Mouse (Mus musculus): Measurements from ENCODE around the gene Tmem52. TPM values are rescaled to one million over a fixed set of nuclear protein-coding genes. Genes with fewer than 3 reads are reported as not detected.

The Tmem52 gene
- total and polyA plus RNA-seq, 2 experiments from 2014 or later: 0.12 TPM; not detected in 1

GRCm38 (mm10) chr4:155458575-155458974, 10.3 kb upstream of the Tmem52 start:
- H3K9me3 ChIP-seq (replicated peaks; ENCODE audit: control insufficient read depth, low read length): no peaks in the 10 kb centered on the region
- H3K4me1 ChIP-seq (ENCODE audit: control insufficient read depth, insufficient read depth): no peaks in the 10 kb centered on the region
- no peak overlapping the region for H3K4me2 ChIP-seq (ENCODE audit: low read depth, low read length)
- no peak for TF ChIP-seq EP300 (IDR thresholded peaks at IDR 0.05; ENCODE audit: low read depth)
- no peak for TF ChIP-seq CTCF (IDR thresholded peaks at IDR 0.05; ENCODE audit: low read depth)
- H3K36me3 ChIP-seq (replicated peaks; ENCODE audit: control insufficient read depth, insufficient read depth, low read length): no peaks in the 10 kb centered on the region
- no peak overlapping the region for H3K27ac ChIP-seq (ENCODE audit: low read depth)
- ATAC-seq (ENCODE audit: insufficient read depth, low read depth) (no peak), DNase-seq (ENCODE audit: low spot score) (no peak)
- 69% methylated on average over 5 of the region's 5 CpGs for WGBS
- H3K27me3 ChIP-seq (ENCODE audit: control insufficient read depth, insufficient read depth, low read length): no peaks in the 10 kb centered on the region
- no peak overlapping the region for H3K9ac ChIP-seq (replicated peaks; ENCODE audit: low read depth, low read length)
- H3K4me3 ChIP-seq (ENCODE audit: low read depth, low read length): no peak overlapping the region

GRCm38 (mm10) chr4:155463050-155463449, 5.9 kb upstream of the Tmem52 start:
- H3K27ac ChIP-seq (ENCODE audit: low read depth): no peak overlapping the region
- no peaks in the 10 kb centered on the region for H3K4me1 ChIP-seq (ENCODE audit: control insufficient read depth, insufficient read depth)
- DNase-seq (ENCODE audit: low spot score) (no peak), ATAC-seq (ENCODE audit: insufficient read depth, low read depth) (no peak)
- H3K9me3 ChIP-seq (replicated peaks; ENCODE audit: control insufficient read depth, low read length): no peaks in the 10 kb centered on the region
- H3K9ac ChIP-seq (replicated peaks; ENCODE audit: low read depth, low read length): no peak overlapping the region
- 66% methylated on average over 13 of the region's 13 CpGs for WGBS
- H3K27me3 ChIP-seq (ENCODE audit: control insufficient read depth, insufficient read depth, low read length): 0 out of 2 replicates have a peak, but pooled peaks cover 3% of the 10 kb centered on the region
- H3K36me3 ChIP-seq (replicated peaks; ENCODE audit: control insufficient read depth, insufficient read depth, low read length): no peaks in the 10 kb centered on the region
- no peak overlapping the region for H3K4me3 ChIP-seq (ENCODE audit: low read depth, low read length)
- TF ChIP-seq EP300 (IDR thresholded peaks at IDR 0.05; ENCODE audit: low read depth): no peak
- no peak for TF ChIP-seq CTCF (IDR thresholded peaks at IDR 0.05; ENCODE audit: low read depth)
- no peak overlapping the region for H3K4me2 ChIP-seq (ENCODE audit: low read depth, low read length)

- TF ChIP-seq CTCF (IDR thresholded peaks at IDR 0.05; ENCODE audit: low read depth): no peak
- TF ChIP-seq EP300 (IDR thresholded peaks at IDR 0.05; ENCODE audit: low read depth): no peak
- H3K4me1 ChIP-seq (ENCODE audit: control insufficient read depth, insufficient read depth): no peaks in the 10 kb centered on the region
- ATAC-seq (ENCODE audit: insufficient read depth, low read depth) (no peak), DNase-seq (ENCODE audit: low spot score) (no peak)
- no peak overlapping the region for H3K27ac ChIP-seq (ENCODE audit: low read depth)
- no peak overlapping the region for H3K4me3 ChIP-seq (ENCODE audit: low read depth, low read length)
- no peaks in the 10 kb centered on the region for H3K9me3 ChIP-seq (replicated peaks; ENCODE audit: control insufficient read depth, low read length)
- no peak overlapping the region for H3K9ac ChIP-seq (replicated peaks; ENCODE audit: low read depth, low read length)
- H3K36me3 ChIP-seq (replicated peaks; ENCODE audit: control insufficient read depth, insufficient read depth, low read length): no peaks in the 10 kb centered on the region
- H3K4me2 ChIP-seq (ENCODE audit: low read depth, low read length): no peak overlapping the region
- 77% methylated on average over 6 of the region's 6 CpGs for WGBS
- 0 out of 2 replicates have a peak, but pooled peaks cover 3% of the 10 kb centered on the region for H3K27me3 ChIP-seq (ENCODE audit: control insufficient read depth, insufficient read depth, low read length)
Observed at GRCm38 (mm10) chr4:155463611-155464010, 5.3 kb upstream of the Tmem52 start.

GRCm38 (mm10) chr4:155464061-155464460, 4.9 kb upstream of the Tmem52 start:
- peaks cover 3% of the 10 kb centered on the region; the same call in 1 of the 2 replicates for H3K4me1 ChIP-seq (ENCODE audit: control insufficient read depth, insufficient read depth)
- ATAC-seq (ENCODE audit: insufficient read depth, low read depth) (no peak), DNase-seq (ENCODE audit: low spot score) (no peak)
- no peak overlapping the region for H3K9ac ChIP-seq (replicated peaks; ENCODE audit: low read depth, low read length)
- H3K4me2 ChIP-seq (ENCODE audit: low read depth, low read length): no peak overlapping the region
- WGBS: 82% methylated on average over 4 of the region's 4 CpGs
- H3K4me3 ChIP-seq (ENCODE audit: low read depth, low read length): no peak overlapping the region
- no peaks in the 10 kb centered on the region for H3K36me3 ChIP-seq (replicated peaks; ENCODE audit: control insufficient read depth, insufficient read depth, low read length)
- no peak for TF ChIP-seq EP300 (IDR thresholded peaks at IDR 0.05; ENCODE audit: low read depth)
- TF ChIP-seq CTCF (IDR thresholded peaks at IDR 0.05; ENCODE audit: low read depth): no peak
- peaks cover 4% of the 10 kb centered on the region; the same call in 1 of the 2 replicates for H3K27me3 ChIP-seq (ENCODE audit: control insufficient read depth, insufficient read depth, low read length)
- H3K27ac ChIP-seq (ENCODE audit: low read depth): no peak overlapping the region
- H3K9me3 ChIP-seq (replicated peaks; ENCODE audit: control insufficient read depth, low read length): no peaks in the 10 kb centered on the region

GRCm38 (mm10) chr4:155465607-155466006, 3.3 kb upstream of the Tmem52 start:
- Histone ChIP-seq H3K4me3 (ENCODE audit: low read depth, low read length) (no peak overlapping the region), H3K4me1 (ENCODE audit: control insufficient read depth, insufficient read depth) (peaks cover 6% of the 10 kb centered on the region; the same call in 1 of the 2 replicates), H3K9me3 (replicated peaks; ENCODE audit: control insufficient read depth, low read length) (no peaks in the 10 kb centered on the region), H3K9ac (replicated peaks; ENCODE audit: low read depth, low read length) (no peak overlapping the region), H3K36me3 (replicated peaks; ENCODE audit: control insufficient read depth, insufficient read depth, low read length) (no peaks in the 10 kb centered on the region), H3K27me3 (ENCODE audit: control insufficient read depth, insufficient read depth, low read length) (peaks cover 10% of the 10 kb centered on the region; the same call in 1 of the 2 replicates), H3K27ac (ENCODE audit: low read depth) (no peak overlapping the region), H3K4me2 (ENCODE audit: low read depth, low read length) (no peak overlapping the region)
- DNase-seq (ENCODE audit: low spot score) (no peak), ATAC-seq (ENCODE audit: insufficient read depth, low read depth) (no peak)
- WGBS: 56% methylated on average over 6 of the region's 6 CpGs
- TF ChIP-seq EP300 (IDR thresholded peaks at IDR 0.05; ENCODE audit: low read depth) (no peak), CTCF (IDR thresholded peaks at IDR 0.05; ENCODE audit: low read depth) (no peak)

- Histone ChIP-seq H3K4me3 (ENCODE audit: low read depth, low read length) (no peak overlapping the region), H3K9ac (replicated peaks; ENCODE audit: low read depth, low read length) (no peak overlapping the region), H3K27me3 (ENCODE audit: control insufficient read depth, insufficient read depth, low read length) (peaks cover 12% of the 10 kb centered on the region; the same call in 1 of the 2 replicates), H3K9me3 (replicated peaks; ENCODE audit: control insufficient read depth, low read length) (no peaks in the 10 kb centered on the region), H3K4me1 (ENCODE audit: control insufficient read depth, insufficient read depth) (peaks cover 6% of the 10 kb centered on the region; the same call in 1 of the 2 replicates), H3K27ac (ENCODE audit: low read depth) (no peak overlapping the region), H3K36me3 (replicated peaks; ENCODE audit: control insufficient read depth, insufficient read depth, low read length) (no peaks in the 10 kb centered on the region), H3K4me2 (ENCODE audit: low read depth, low read length) (no peak overlapping the region)
- no peak for ATAC-seq (ENCODE audit: insufficient read depth, low read depth)
- WGBS: 78% methylated on average over 5 of the region's 5 CpGs
- DNase-seq (ENCODE audit: low spot score): no peak
- TF ChIP-seq EP300 (IDR thresholded peaks at IDR 0.05; ENCODE audit: low read depth): no peak
- TF ChIP-seq CTCF (IDR thresholded peaks at IDR 0.05; ENCODE audit: low read depth): no peak
Observed at GRCm38 (mm10) chr4:155466080-155466479, 2.8 kb upstream of the Tmem52 start.
